Mouse (Mus musculus) forebrain, embryonic 12.5 days (tissue): ENCODE results near the gene Cd151. TPM values are rescaled to one million over a fixed set of nuclear protein-coding genes. Genes with fewer than 3 reads are reported as not detected.
"Not testable (repeated sequence)": the region's sequence is repeated elsewhere in the genome, so short reads cannot be mapped to it uniquely, and the experiment has no call there.

Source experiments
- ATAC-seq: fragments of 200-750 bp; cut with Nextera tagmentation; 2 replicates; pipeline ENCODE4 v1.8.0; 2017; ENCODE audit warnings: moderate TSS enrichment; ENCODE audit not compliant: low FRiP score
- H3K27ac ChIP-seq: fragments of 300-500 bp; sonication (generic); 2 replicates; pipeline ENCODE4 v1.5.1; 2016; ENCODE audit warnings: mild to moderate bottlenecking
- H3K27me3 ChIP-seq: fragments of 300-500 bp; sonication (generic); 2 replicates; pipeline ENCODE4 v1.6.1; 2016; ENCODE audit warnings: mild to moderate bottlenecking
- H3K36me3 ChIP-seq: fragments of 300-500 bp; sonication (generic); replicated peaks from 2 replicates; pipeline ENCODE4 v1.6.1; 2016; ENCODE audit warnings: mild to moderate bottlenecking
- H3K4me1 ChIP-seq: fragments of 300-500 bp; sonication (generic); 2 replicates; pipeline ENCODE4 v1.6.1; 2016
- H3K4me2 ChIP-seq: fragments of 300-500 bp; sonication (generic); 2 replicates; pipeline ENCODE4 v1.6.1; 2016; ENCODE audit warnings: mild to moderate bottlenecking, moderate library complexity
- H3K4me3 ChIP-seq: fragments of 300-500 bp; sonication (generic); replicated peaks from 2 replicates; pipeline ENCODE4 v1.5.1; 2016; ENCODE audit warnings: mild to moderate bottlenecking
- H3K9ac ChIP-seq: fragments of 300-500 bp; sonication (generic); 2 replicates; pipeline ENCODE4 v1.6.1; 2016; ENCODE audit warnings: mild to moderate bottlenecking
- H3K9me3 ChIP-seq: fragments of 300-500 bp; sonication (generic); 2 replicates; pipeline ENCODE4 v1.6.1; 2016
- WGBS: fragments of 180-500 bp; shearing (Covaris S2); methylation state at CpG from one replicate; pipeline ENCODE4 v1.1.7; 2016; 5-methylcytosine and 5-hydroxymethylcytosine counted together
- polyA plus RNA-seq: library from polyadenylated mRNA; unstranded; fragments of >200 nt; fragmentation: Nextera tagmentation; extraction: Ambion mirVana; gene quantifications from 2 replicates; pipeline ENCODE4 v1.2.1, GENCODE M21; 2016

Gene Cd151
- polyA plus RNA-seq, 1 experiment from 2014 or later, result 18.2 TPM

DNA sequence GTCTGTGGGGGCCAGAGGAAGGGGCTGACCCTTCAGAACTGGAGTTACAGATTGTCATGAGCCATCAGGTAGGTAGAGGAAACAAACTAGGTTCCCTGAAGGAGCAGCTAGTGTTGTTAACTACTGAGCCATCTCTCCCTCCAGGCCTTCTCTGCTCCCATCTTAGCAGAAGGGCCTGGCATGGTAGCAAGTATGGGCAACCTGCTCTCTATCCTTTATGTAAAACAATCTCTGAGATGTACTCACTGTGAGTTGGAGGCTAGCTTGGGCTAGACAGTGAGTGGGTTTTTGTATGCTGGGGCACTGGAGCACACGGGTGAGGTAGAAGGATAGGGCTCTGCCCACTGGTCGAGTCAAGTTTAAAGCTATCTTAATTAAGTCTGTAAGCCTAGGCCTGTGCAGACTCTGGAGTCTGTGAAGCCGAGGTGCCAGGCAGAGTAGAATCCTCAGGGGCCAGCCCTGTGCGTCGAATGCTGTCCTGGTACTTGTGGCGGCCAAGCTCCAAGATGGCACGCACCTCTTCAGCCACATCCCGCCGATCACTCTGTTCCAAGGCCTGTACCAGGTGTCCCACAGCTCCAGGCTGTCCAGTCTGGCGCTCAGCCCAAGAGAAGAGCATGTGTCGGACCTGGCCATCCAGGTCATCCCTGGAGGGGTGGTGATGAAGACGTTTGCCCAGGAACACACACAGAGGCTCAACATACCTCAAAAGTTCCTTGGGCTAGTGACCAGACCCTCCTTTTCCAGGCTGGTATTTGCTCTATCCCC, 28.8 kb upstream of the Cd151 start:
- 91% methylated on average over 12 of the region's 12 CpGs for WGBS
- Histone ChIP-seq H3K9me3 (no peaks in the 10 kb centered on the region), H3K27me3 (no peaks in the 10 kb centered on the region), H3K4me1 (peaks cover 60% of the 10 kb centered on the region), H3K36me3 (peaks cover 44% of the 10 kb centered on the region), H3K4me2 (no peak overlapping the region), H3K9ac (no peak overlapping the region), H3K27ac (peak overlapping the region; percentile 76; the same call in 1 of the 2 replicates), H3K4me3 (no peak overlapping the region)
- ATAC-seq, result no peak

DNA sequence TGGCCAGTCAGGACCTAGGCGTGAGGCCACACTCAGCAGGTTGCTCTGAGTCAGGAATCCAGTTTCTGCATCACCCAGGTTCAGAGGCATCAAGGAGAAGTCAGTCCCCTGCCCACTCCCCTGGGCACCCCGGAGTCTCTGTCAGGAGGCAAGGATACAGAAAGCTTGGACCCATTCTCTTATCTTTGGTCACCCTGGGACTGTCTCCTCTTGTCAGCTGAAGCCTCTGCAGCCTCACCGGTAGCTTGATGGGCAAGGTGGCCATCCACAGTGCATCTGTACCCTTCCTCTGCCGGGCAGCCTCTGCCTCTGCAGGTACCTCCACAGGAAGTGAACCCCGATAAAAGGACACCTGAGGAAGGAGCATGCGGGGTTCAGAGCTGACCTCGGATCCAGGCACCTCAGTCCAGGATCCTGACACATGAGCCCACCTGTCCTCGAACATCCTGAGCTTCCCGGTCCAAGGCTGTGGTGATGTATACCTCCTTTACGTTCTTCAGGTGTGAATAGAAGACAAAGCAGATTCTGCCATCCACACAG, 28.0 kb upstream of the Cd151 start:
- H3K27me3 ChIP-seq, result no peaks in the 10 kb centered on the region
- H3K4me1 ChIP-seq, result peaks cover 60% of the 10 kb centered on the region
- peaks cover 39% of the 10 kb centered on the region for H3K36me3 ChIP-seq
- no peak overlapping the region for H3K27ac ChIP-seq
- H3K4me2 ChIP-seq, result no peak overlapping the region
- WGBS, result 96% methylated on average over 10 of the region's 10 CpGs
- H3K9me3 ChIP-seq, result no peaks in the 10 kb centered on the region
- H3K9ac ChIP-seq, result peak overlapping the region; percentile 17; the same call in 1 of the 2 replicates
- ATAC-seq, result no peak
- H3K4me3 ChIP-seq, result no peak overlapping the region

DNA sequence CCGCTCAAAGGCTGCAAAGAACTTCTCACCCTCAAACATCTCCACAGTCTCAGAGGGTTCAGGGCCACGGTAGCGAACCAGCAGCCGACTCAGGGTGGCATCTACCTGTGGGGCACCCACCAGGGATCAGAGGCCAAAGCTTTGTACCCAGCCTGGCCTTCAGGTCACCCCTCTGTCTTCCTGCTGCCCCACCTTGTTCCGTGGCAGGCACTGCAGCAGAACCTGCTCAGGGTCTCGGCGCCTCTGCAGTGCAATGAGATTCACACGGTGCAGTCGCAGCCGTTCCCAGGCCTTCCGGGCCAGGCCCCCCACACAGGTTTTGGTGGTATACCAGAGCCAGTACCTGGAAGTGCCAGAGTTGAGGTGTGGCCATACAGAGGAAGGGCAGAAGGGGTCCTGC, 27.4 kb upstream of the Cd151 start:
- Histone ChIP-seq H3K4me2 (no peak overlapping the region), H3K9me3 (no peaks in the 10 kb centered on the region), H3K9ac (no peak overlapping the region), H3K27ac (no peak overlapping the region), H3K4me1 (peaks cover 57% of the 10 kb centered on the region), H3K4me3 (no peak overlapping the region), H3K36me3 (peaks cover 39% of the 10 kb centered on the region), H3K27me3 (no peaks in the 10 kb centered on the region)
- 94% methylated on average over 11 of the region's 11 CpGs for WGBS
- no peak for ATAC-seq

DNA sequence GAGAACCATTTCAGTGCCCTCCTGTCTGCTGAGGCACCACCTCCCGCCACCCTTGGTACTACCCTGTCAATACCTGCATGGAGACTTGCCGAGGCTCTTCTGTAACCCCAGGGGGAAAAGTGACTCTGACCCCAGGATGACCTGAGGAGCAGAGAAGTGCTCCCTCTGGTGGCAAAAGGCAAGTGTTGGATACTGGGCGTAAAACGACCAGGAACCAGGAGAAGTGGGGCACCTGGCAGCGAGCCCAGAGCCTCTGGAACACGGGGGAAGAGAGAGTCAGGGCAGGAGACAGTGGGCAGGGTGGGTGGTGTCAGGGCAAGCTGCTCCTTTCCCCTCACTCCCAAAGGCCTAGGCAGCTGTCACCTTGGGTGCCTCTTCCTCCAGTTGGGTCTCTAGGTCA, 26.6 kb upstream of the Cd151 start:
- H3K4me3 ChIP-seq, result no peak overlapping the region
- no peaks in the 10 kb centered on the region for H3K27me3 ChIP-seq
- peaks cover 39% of the 10 kb centered on the region for H3K36me3 ChIP-seq
- no peak for ATAC-seq
- WGBS, result 30% methylated on average over 6 of the region's 6 CpGs
- 0 out of 2 replicates have a peak overlapping the region, but pooled peaks have one; percentile 36 for H3K9ac ChIP-seq
- peaks cover 49% of the 10 kb centered on the region for H3K4me1 ChIP-seq
- H3K9me3 ChIP-seq, result no peaks in the 10 kb centered on the region
- H3K4me2 ChIP-seq, result no peak overlapping the region
- no peak overlapping the region for H3K27ac ChIP-seq

DNA sequence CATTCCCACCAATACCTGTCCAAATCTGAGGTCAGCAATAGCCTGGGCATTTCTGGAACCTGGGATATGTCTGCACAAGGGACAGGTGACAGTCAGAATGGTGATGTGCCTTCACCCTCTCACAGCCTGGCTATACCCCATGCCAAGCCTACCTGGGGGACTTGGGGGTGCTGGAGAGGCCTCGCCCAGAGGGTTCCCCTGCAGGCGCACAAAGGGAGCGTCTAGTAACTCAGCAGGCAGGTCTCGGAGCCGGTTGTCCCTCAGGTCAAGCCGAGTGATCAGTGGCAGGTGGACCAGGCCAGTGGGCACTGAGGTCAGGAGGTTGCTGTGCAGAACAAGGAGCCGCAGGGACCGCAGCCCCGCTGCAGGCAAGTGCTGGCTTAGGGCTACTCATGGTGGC, 25.7 kb upstream of the Cd151 start:
- Histone ChIP-seq H3K4me1 (peaks cover 40% of the 10 kb centered on the region), H3K9me3 (no peaks in the 10 kb centered on the region), H3K9ac (peak overlapping the region; percentile 36; the same call in 1 of the 2 replicates), H3K27me3 (no peaks in the 10 kb centered on the region), H3K4me3 (0 out of 2 replicates have a peak overlapping the region, but pooled peaks have one; percentile 7), H3K27ac (no peak overlapping the region), H3K4me2 (0 out of 2 replicates have a peak overlapping the region, but pooled peaks have one; percentile 13), H3K36me3 (peaks cover 39% of the 10 kb centered on the region)
- 95% methylated on average over 9 of the region's 9 CpGs for WGBS
- no peak for ATAC-seq

DNA sequence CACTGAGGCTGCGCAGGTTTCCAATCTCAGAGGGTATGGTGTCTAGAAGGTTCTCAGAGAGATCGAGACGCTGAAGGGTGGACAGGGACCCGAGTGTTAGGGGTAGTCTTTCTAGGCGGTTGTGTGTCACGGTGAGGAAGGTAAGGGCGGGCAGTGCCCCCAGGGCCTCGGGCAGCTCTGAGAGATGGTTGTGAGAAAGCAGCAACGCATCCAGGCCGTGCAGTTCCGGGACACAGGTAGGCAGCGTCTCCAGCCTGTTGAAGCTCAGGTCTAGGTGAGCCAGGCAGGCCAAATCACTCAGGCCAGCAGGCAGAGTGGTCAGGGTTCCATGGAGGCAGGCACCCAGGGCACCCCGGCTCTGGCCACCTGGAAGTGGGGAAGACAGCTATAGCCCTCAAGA, 25.0 kb upstream of the Cd151 start:
- Histone ChIP-seq H3K9ac (peak overlapping the region; percentile 61), H3K27ac (0 out of 2 replicates have a peak overlapping the region, but pooled peaks have one; percentile 59), H3K9me3 (no peaks in the 10 kb centered on the region), H3K36me3 (peaks cover 39% of the 10 kb centered on the region), H3K27me3 (no peaks in the 10 kb centered on the region), H3K4me3 (peak overlapping the region; percentile 44; the same call in 1 of the 2 replicates), H3K4me1 (peaks cover 38% of the 10 kb centered on the region), H3K4me2 (peak overlapping the region; percentile 76)
- 93% methylated on average over 13 of the region's 13 CpGs for WGBS
- ATAC-seq, result no peak

GRCm38 (mm10) chr7:141443081-141443821, 23.9 kb upstream of the Cd151 start:
- peaks cover 39% of the 10 kb centered on the region for H3K4me1 ChIP-seq
- peak overlapping the region; percentile 76 for H3K4me2 ChIP-seq
- H3K36me3 ChIP-seq, result peaks cover 35% of the 10 kb centered on the region
- peak overlapping the region; percentile 44 for H3K4me3 ChIP-seq
- H3K9ac ChIP-seq, result peak overlapping the region; percentile 61
- H3K27me3 ChIP-seq, result no peaks in the 10 kb centered on the region
- H3K9me3 ChIP-seq, result no peaks in the 10 kb centered on the region
- peak overlapping the region; percentile 59 for H3K27ac ChIP-seq
- no peak for ATAC-seq
- 31% methylated on average over 12 of the region's 12 CpGs for WGBS

DNA sequence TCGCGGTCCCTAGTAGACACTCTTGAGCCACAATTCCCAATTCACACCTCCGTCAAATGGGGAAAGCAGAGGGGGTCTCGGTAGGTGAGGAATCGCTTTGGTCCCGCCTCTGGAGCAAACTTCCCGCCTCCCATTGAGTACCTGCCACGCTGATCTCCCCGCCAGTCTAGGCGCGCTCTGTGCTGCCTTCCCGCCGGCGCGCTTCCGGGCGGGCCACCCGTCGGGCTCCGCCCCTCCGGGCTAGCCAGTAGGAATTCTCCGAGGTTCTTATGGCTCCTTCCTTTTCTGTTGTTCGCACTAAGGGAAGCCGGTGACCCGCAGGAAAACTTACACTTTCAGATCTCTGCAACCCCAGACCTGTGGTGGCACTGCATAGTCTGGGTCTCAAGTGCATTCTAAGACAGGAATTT, 23.4 kb upstream of the Cd151 start, which contains the start of gene Pidd1:
Gene Pidd1 (minus strand): TSS at position 198 of the 410 bp plus-strand sequence.
- peak within 1 kb of the TSS; percentile 44 for H3K4me3 ChIP-seq
- H3K9ac ChIP-seq, result peak within 1 kb of the TSS; percentile 61
- under 1% methylated on average over 25 of the region's 25 CpGs for WGBS
- peak within 1 kb of the TSS; percentile 76 for H3K4me2 ChIP-seq
- peaks cover 44% of the 10 kb centered on the region for H3K4me1 ChIP-seq
- peak; percentile 54 for ATAC-seq
- no peaks in the 10 kb centered on the region for H3K27me3 ChIP-seq
- H3K36me3 ChIP-seq, result peaks cover 34% of the 10 kb centered on the region
- H3K9me3 ChIP-seq, result no peaks in the 10 kb centered on the region
- H3K27ac ChIP-seq, result peak within 1 kb of the TSS; percentile 59

DNA sequence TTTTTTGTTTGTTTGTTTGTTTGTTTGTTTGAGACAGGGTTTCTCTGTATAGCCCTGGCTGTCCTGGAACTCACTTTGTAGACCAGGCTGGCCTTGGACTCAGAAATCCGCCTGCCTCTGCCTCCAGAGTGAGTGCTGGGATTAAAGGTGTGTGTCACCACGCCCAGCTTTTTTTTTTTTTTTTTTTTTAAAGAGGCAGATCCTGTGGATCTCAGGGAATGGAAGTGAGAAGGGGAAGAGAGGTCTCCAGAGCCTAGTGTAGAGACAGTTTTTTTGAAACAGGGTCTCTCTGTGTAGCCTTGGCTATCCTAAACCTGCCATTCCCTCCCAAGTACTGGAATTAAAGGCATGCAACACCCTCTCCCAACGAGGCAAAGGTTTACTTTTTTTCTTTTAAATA, 20.8 kb upstream of the Cd151 start:
- H3K27ac ChIP-seq, ATAC-seq, H3K9me3 ChIP-seq, H3K27me3 ChIP-seq, H3K4me3 ChIP-seq, H3K9ac ChIP-seq: not testable (repeated sequence)
- Histone ChIP-seq H3K4me2 (peak overlapping the region; percentile 76; the same call in 1 of the 2 replicates), H3K4me1 (peaks cover 48% of the 10 kb centered on the region), H3K36me3 (peaks cover 34% of the 10 kb centered on the region)
- 79% methylated on average over 3 of the region's 3 CpGs for WGBS

- ATAC-seq, result peak; percentile 91
- peak within 1 kb of the TSS; percentile 91 for H3K4me3 ChIP-seq
- H3K27me3 ChIP-seq, result no peaks in the 10 kb centered on the region
- WGBS, result under 1% methylated on average over 63 of the region's 63 CpGs
- peak within 1 kb of the TSS; percentile 88 for H3K27ac ChIP-seq
- peaks cover 39% of the 10 kb centered on the region for H3K4me1 ChIP-seq
- H3K4me2 ChIP-seq, result peak within 1 kb of the TSS; percentile 76
- H3K9me3 ChIP-seq, result no peaks in the 10 kb centered on the region
- peaks cover 39% of the 10 kb centered on the region for H3K36me3 ChIP-seq
- H3K9ac ChIP-seq, result peak within 1 kb of the TSS; percentile 86
These were observed 19.8 kb upstream of the Cd151 start, which contains the start of gene Rplp2 for GRCm38 (mm10) chr7:141447110-141447991. TSS of gene Rplp2 (plus strand) at chr7:141447370.

GRCm38 (mm10) chr7:141451928-141452327, 15.3 kb upstream of the Cd151 start:
- H3K4me1 ChIP-seq, result peaks cover 35% of the 10 kb centered on the region
- H3K27ac ChIP-seq, result no peak overlapping the region
- H3K4me3 ChIP-seq, result no peak overlapping the region
- no peak for ATAC-seq
- peaks cover 39% of the 10 kb centered on the region for H3K36me3 ChIP-seq
- H3K9me3 ChIP-seq, result no peaks in the 10 kb centered on the region
- H3K4me2 ChIP-seq, result no peak overlapping the region
- no peak overlapping the region for H3K9ac ChIP-seq
- H3K27me3 ChIP-seq, result 0 out of 2 replicates have a peak, but pooled peaks cover 5% of the 10 kb centered on the region
